Mouse (Mus musculus): ENCODE data around the gene D130043K22Rik. TPM values are rescaled to one million over a fixed set of nuclear protein-coding genes. Genes with fewer than 3 reads are reported as not detected.

Gene D130043K22Rik
- polyA plus RNA-seq, 1 experiment from 2014 or later, result 0.82 TPM

GRCm38 (mm10) chr13:24841702-24842101 lies 3.2 kb upstream of the D130043K22Rik start:
- ATAC-seq (replicated peaks; ENCODE audit: low FRiP score, low read depth) (no peak), DNase-seq (ENCODE audit: low spot score) (no peak)
- Histone ChIP-seq H3K36me3 (ENCODE audit: insufficient read depth, low read length) (no peaks in the 10 kb centered on the region; the same call in 1 of the 2 replicates), H3K4me3 (replicated peaks; ENCODE audit: low read depth, low read length) (no peak overlapping the region), H3K9me3 (replicated peaks; ENCODE audit: low read length) (no peaks in the 10 kb centered on the region), H3K27me3 (ENCODE audit: insufficient read depth, low read length) (no peaks in the 10 kb centered on the region), H3K9ac (ENCODE audit: low read depth, low read length) (no peak overlapping the region), H3K4me1 (replicated peaks; ENCODE audit: insufficient read depth, low read length) (0 out of 2 replicates have a peak, but pooled peaks cover 5% of the 10 kb centered on the region), H3K27ac (no peak overlapping the region), H3K4me2 (ENCODE audit: low read length) (no peak overlapping the region)
- 61% methylated on average over 3 of the region's 3 CpGs for WGBS
- no peak for TF ChIP-seq CTCF (IDR thresholded peaks at IDR 0.05; ENCODE audit: low read depth)

DNA sequence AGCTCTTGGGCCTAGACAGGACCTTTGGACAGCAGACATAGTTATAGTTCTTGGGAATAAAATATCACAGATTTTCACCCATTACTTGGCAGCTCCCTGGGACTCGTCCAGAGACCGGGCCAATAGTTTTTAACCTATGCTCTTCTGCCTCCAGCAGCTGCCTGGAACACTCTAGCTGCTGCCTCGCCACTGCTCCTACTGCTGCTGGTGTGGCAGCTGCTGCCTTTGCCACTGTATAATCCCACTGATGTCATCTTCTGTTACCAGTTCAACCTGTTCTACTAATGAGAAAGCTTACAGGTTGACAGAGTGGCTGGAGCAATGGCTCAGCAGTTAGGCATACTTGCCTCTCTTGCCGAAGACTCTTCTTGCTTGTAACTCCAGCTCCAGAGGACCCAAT lies 4.4 kb downstream of the D130043K22Rik start:
- ATAC-seq (replicated peaks; ENCODE audit: low FRiP score, low read depth) (peak; percentile 68; the same call in 1 of the 2 replicates), DNase-seq (ENCODE audit: low spot score) (peak; percentile 38)
- TF ChIP-seq CTCF (IDR thresholded peaks at IDR 0.05; ENCODE audit: low read depth), result no peak
- H3K9ac ChIP-seq (ENCODE audit: low read depth, low read length), result no peak overlapping the region
- no peak overlapping the region for H3K4me3 ChIP-seq (replicated peaks; ENCODE audit: low read depth, low read length)
- no peaks in the 10 kb centered on the region for H3K36me3 ChIP-seq (ENCODE audit: insufficient read depth, low read length)
- 0 out of 2 replicates have a peak, but pooled peaks cover 5% of the 10 kb centered on the region for H3K4me1 ChIP-seq (replicated peaks; ENCODE audit: insufficient read depth, low read length)
- 56% methylated on average over 4 of the region's 4 CpGs for WGBS
- no peaks in the 10 kb centered on the region for H3K9me3 ChIP-seq (replicated peaks; ENCODE audit: low read length)
- H3K27me3 ChIP-seq (ENCODE audit: insufficient read depth, low read length), result no peaks in the 10 kb centered on the region
- H3K4me2 ChIP-seq (ENCODE audit: low read length), result no peak overlapping the region
- no peak overlapping the region for H3K27ac ChIP-seq

DNA sequence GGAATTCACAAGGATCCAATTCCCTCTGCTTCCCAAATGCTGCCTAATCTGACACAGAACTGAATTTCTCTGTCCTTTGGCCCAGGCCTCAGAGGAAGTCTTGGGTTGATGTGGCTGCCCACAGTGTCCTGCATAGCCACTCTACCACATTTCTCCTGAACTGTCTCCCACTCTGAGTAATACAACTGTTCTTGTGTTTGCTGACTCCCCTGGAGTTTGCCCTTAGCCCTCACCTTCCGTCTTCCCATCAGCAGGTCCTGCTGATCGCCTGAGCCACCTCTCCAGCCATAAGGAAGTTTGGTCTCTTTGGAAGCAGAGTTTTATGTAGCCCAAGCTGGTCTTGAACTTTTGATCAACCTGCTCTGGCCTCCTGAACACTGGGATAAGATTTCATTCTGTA lies 7.1 kb downstream of the D130043K22Rik start:
- DNase-seq (ENCODE audit: low spot score), result no peak
- 79% methylated on average over 2 of the region's 2 CpGs for WGBS
- no peaks in the 10 kb centered on the region for H3K27me3 ChIP-seq (ENCODE audit: insufficient read depth, low read length)
- no peak overlapping the region for H3K4me2 ChIP-seq (ENCODE audit: low read length)
- H3K27ac ChIP-seq, result no peak overlapping the region
- H3K36me3 ChIP-seq (ENCODE audit: insufficient read depth, low read length), result no peaks in the 10 kb centered on the region
- H3K9me3 ChIP-seq (replicated peaks; ENCODE audit: low read length), result no peaks in the 10 kb centered on the region
- H3K4me1 ChIP-seq (replicated peaks; ENCODE audit: insufficient read depth, low read length), result no peaks in the 10 kb centered on the region
- no peak for ATAC-seq (replicated peaks; ENCODE audit: low FRiP score, low read depth)
- H3K9ac ChIP-seq (ENCODE audit: low read depth, low read length), result no peak overlapping the region
- no peak overlapping the region for H3K4me3 ChIP-seq (replicated peaks; ENCODE audit: low read depth, low read length)
- no peak for TF ChIP-seq CTCF (IDR thresholded peaks at IDR 0.05; ENCODE audit: low read depth)

DNA sequence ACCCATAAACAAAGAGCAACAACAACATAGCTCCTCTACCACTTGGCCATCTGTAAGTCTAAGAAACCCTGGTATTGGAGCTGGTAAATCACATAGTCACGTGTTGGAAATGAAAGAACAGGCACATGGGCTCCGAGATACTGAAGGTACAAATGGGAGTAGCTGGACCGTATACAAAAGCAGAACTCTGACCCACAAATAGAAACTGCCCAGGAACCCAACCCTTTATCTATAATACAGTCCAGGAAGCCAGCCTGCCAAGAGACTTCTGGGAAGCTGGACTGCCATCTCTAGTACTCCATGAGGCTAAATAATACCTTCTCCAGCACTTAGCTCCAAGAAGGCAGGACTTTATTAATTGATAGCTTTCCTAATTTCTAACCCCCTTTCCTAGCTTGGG lies 7.6 kb downstream of the D130043K22Rik start:
- Histone ChIP-seq H3K4me1 (replicated peaks; ENCODE audit: insufficient read depth, low read length) (no peaks in the 10 kb centered on the region), H3K27ac (no peak overlapping the region), H3K36me3 (ENCODE audit: insufficient read depth, low read length) (no peaks in the 10 kb centered on the region), H3K9me3 (replicated peaks; ENCODE audit: low read length) (no peaks in the 10 kb centered on the region), H3K27me3 (ENCODE audit: insufficient read depth, low read length) (no peaks in the 10 kb centered on the region), H3K4me2 (ENCODE audit: low read length) (no peak overlapping the region), H3K9ac (ENCODE audit: low read depth, low read length) (no peak overlapping the region), H3K4me3 (replicated peaks; ENCODE audit: low read depth, low read length) (no peak overlapping the region)
- WGBS, result 77% methylated on average over 3 of the region's 3 CpGs
- ATAC-seq (replicated peaks; ENCODE audit: low FRiP score, low read depth), result no peak
- no peak for DNase-seq (ENCODE audit: low spot score)
- no peak for TF ChIP-seq CTCF (IDR thresholded peaks at IDR 0.05; ENCODE audit: low read depth)

DNA sequence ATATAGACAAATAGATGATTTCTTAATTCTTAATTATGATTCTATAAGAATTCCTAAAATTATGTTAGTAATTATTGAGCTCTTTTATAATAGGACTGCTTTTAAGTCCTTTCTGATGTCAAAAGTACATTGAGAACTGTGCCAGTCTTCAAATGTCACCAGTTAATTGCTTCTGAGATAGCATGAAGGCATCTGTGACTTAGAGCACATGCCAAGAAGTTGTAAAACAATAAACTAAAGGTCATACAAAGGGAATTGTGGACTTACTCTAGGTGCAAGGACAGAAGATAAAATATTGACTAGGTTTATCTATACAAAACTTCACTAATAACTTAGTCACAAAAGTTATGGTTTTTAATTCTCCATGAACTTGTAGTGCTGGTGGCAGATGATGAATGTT lies 14.2 kb downstream of the D130043K22Rik start:
- Histone ChIP-seq H3K27me3 (ENCODE audit: insufficient read depth, low read length) (no peaks in the 10 kb centered on the region), H3K9me3 (replicated peaks; ENCODE audit: low read length) (no peaks in the 10 kb centered on the region), H3K9ac (ENCODE audit: low read depth, low read length) (no peak overlapping the region), H3K4me2 (ENCODE audit: low read length) (no peak overlapping the region), H3K36me3 (ENCODE audit: insufficient read depth, low read length) (no peaks in the 10 kb centered on the region), H3K4me3 (replicated peaks; ENCODE audit: low read depth, low read length) (no peak overlapping the region), H3K27ac (no peak overlapping the region), H3K4me1 (replicated peaks; ENCODE audit: insufficient read depth, low read length) (no peaks in the 10 kb centered on the region; the same call in 1 of the 2 replicates)
- ATAC-seq (replicated peaks; ENCODE audit: low FRiP score, low read depth), result no peak
- no peak for DNase-seq (ENCODE audit: low spot score)
- TF ChIP-seq CTCF (IDR thresholded peaks at IDR 0.05; ENCODE audit: low read depth), result no peak

- Histone ChIP-seq H3K4me3 (replicated peaks; ENCODE audit: low read depth, low read length) (no peak overlapping the region), H3K9ac (ENCODE audit: low read depth, low read length) (no peak overlapping the region), H3K36me3 (ENCODE audit: insufficient read depth, low read length) (no peaks in the 10 kb centered on the region), H3K27ac (no peak overlapping the region), H3K9me3 (replicated peaks; ENCODE audit: low read length) (no peaks in the 10 kb centered on the region), H3K4me2 (ENCODE audit: low read length) (no peak overlapping the region), H3K4me1 (replicated peaks; ENCODE audit: insufficient read depth, low read length) (no peaks in the 10 kb centered on the region; the same call in 1 of the 2 replicates), H3K27me3 (ENCODE audit: insufficient read depth, low read length) (no peaks in the 10 kb centered on the region)
- 61% methylated on average over 12 of the region's 12 CpGs for WGBS
- no peak for TF ChIP-seq CTCF (IDR thresholded peaks at IDR 0.05; ENCODE audit: low read depth)
- DNase-seq (ENCODE audit: low spot score) (no peak), ATAC-seq (replicated peaks; ENCODE audit: low FRiP score, low read depth) (no peak)
Observed at GRCm38 (mm10) chr13:24861084-24861483, 16.1 kb downstream of the D130043K22Rik start.

DNA sequence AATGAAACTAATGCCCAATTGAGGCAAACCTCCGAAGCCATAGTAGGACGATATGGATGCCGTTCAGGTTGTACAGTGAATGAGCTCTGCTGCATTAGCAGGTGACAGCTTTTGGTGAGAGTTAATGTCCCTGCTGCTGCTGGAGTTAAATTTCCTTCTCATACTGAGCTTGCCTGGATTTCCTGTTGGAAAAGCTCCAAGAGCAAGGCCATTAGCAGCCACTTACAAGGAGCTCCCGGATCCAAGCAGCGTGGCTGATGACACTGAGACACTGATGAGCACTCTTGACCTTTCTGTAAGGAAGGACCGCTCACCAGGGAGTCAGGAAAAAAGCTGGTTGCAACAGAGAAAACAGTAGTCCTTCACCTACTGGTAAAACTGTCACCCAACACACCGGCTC lies 17.1 kb downstream of the D130043K22Rik start:
- TF ChIP-seq CTCF (IDR thresholded peaks at IDR 0.05; ENCODE audit: low read depth), result no peak
- Histone ChIP-seq H3K36me3 (ENCODE audit: insufficient read depth, low read length) (no peaks in the 10 kb centered on the region), H3K27ac (no peak overlapping the region), H3K27me3 (ENCODE audit: insufficient read depth, low read length) (no peaks in the 10 kb centered on the region), H3K9ac (ENCODE audit: low read depth, low read length) (no peak overlapping the region), H3K4me1 (replicated peaks; ENCODE audit: insufficient read depth, low read length) (no peaks in the 10 kb centered on the region; the same call in 1 of the 2 replicates), H3K4me3 (replicated peaks; ENCODE audit: low read depth, low read length) (no peak overlapping the region), H3K9me3 (replicated peaks; ENCODE audit: low read length) (no peaks in the 10 kb centered on the region), H3K4me2 (ENCODE audit: low read length) (no peak overlapping the region)
- ATAC-seq (replicated peaks; ENCODE audit: low FRiP score, low read depth) (no peak), DNase-seq (ENCODE audit: low spot score) (peak; percentile 55)
- 28% methylated on average over 7 of the region's 7 CpGs for WGBS

All from kidney, postnatal 0 days (tissue).